Mouse (Mus musculus): ENCODE measurements at regions not wholly inside any gene's neighbourhood (a gene's known extent, or its start where the extent isn't known, plus 50 kb on each side); places are given as distances from the start of the nearest gene placed in this dataset. TPM values are rescaled to one million over a fixed set of nuclear protein-coding genes. Genes with fewer than 3 reads are reported as not detected.
A peak's percentile ranks its signal among the peaks of the same experiment; 100 is the strongest.

DNA sequence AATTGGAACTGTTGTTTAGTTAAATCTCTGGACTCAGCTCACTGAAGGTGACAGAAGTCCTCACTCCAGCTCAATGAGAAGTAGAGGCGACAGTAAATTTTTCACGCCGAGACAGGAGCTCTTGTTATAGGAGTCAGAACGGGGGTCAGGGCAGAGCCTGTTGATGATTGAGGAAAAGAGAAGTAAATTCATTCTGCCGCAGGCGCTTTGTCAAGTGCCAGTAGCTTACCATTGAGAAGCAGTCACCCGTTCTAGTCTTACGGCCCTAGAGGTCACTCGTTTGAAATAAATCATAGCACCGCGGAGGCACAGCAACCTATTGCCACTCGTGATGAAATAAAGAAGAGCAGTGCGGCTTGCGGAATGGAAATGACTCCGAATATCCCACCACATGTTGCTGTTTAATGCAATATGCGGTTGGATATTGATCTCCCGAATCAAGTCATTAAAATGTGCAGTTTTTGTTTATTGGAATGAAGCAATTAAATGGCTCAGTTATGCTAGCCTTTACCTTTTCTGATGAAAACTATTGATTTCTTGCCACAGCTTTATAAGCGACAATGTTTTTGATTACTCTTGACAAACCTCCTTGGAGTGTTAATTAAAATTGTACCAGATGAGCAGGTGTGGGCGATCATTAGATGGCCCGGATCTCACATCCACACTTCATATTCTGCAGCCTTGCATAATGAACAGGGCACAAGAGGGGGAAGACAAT is 152.7 kb downstream of the Zfp281 start:
- DNase-seq: no peak
- intact Hi-C loops (cut with DNase I): no loop called here

GRCm38 (mm10) chr1:136779384-136779783 is 154.7 kb downstream of the Zfp281 start:
- no peak for DNase-seq
- intact Hi-C loops (cut with DNase I): no loop called here

DNA sequence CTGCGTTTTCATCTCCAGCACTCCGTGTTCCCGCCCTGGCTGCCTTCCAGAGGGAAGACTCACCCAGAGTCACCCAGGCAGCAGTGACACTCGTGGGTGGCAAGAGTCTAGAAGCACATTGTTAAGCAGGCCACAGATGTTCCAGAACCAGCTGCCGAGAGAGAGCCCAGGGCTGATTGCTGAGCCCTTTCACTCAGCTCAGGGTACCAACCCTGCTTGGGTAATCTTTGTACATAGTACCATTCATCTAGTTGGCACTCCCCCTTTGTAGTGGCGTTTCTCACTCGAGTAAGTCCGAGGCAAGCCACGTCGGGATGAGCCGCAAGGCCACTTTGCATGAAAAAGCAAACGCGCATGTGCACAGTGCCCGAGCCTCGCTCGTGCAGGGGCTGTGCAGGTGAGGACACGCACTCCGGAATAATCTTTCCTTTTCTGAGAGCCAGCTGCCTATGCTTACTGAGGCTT is 156.9 kb downstream of the Zfp281 start:
- DNase-seq: peak; percentile 27
- intact Hi-C loops (cut with DNase I): no loop called here

- no peak for DNase-seq
- intact Hi-C loops (cut with DNase I): no loop called here
Measured at GRCm38 (mm10) chr1:136782261-136782660, 157.6 kb downstream of the Zfp281 start.

- no peak for DNase-seq
- intact Hi-C loops (cut with DNase I): no loop called here
Measured at GRCm38 (mm10) chr1:136784178-136784577, 159.5 kb downstream of the Zfp281 start.

- DNase-seq: peak; percentile 21
- intact Hi-C loops (cut with DNase I): no loop called here
Measured at GRCm38 (mm10) chr1:136788979-136789513, 164.3 kb downstream of the Zfp281 start.

GRCm38 (mm10) chr1:136791641-136792040 is 166.9 kb downstream of the Zfp281 start:
- no peak for DNase-seq
- intact Hi-C loops (cut with DNase I): no loop called here

Small RNAs in the stretch of these regions (microRNA-seq; reads per million reads assigned to microRNA genes)
- gene Gm22132: not detected

Measured in left cerebral cortex, postnatal 4 days (tissue).